Mouse (Mus musculus): ENCODE measurements around the gene Otud7a.

Otud7a gene

GRCm38 (mm10) chr7:63719183-63719944, 274.8 kb downstream of the Otud7a start:
- DNase-seq, result no peak

- no peak for DNase-seq
Measured at GRCm38 (mm10) chr7:63720682-63721081, 276.1 kb downstream of the Otud7a start.

GRCm38 (mm10) chr7:63725040-63725729, 280.6 kb downstream of the Otud7a start:
- DNase-seq, result no peak

- no peak for DNase-seq
Measured at GRCm38 (mm10) chr7:63729605-63730004, 285.1 kb downstream of the Otud7a start.

- no peak for DNase-seq
Measured at GRCm38 (mm10) chr7:63730012-63730411, 285.5 kb downstream of the Otud7a start.

GRCm38 (mm10) chr7:63737725-63738124, 293.2 kb downstream of the Otud7a start:
- DNase-seq, result peak; percentile 12

GRCm38 (mm10) chr7:63738142-63738541, 293.6 kb downstream of the Otud7a start:
- no peak for DNase-seq

- DNase-seq, result no peak
Measured at GRCm38 (mm10) chr7:63743116-63743515, 298.6 kb downstream of the Otud7a start.

- DNase-seq, result peak; percentile 57
Measured at GRCm38 (mm10) chr7:63752081-63752480, 307.5 kb downstream of the Otud7a start.

GRCm38 (mm10) chr7:63753274-63753751, 308.8 kb downstream of the Otud7a start:
- peak; percentile 40 for DNase-seq

GRCm38 (mm10) chr7:63754573-63755475, 310.3 kb downstream of the Otud7a start:
- DNase-seq, result peak; percentile 51

GRCm38 (mm10) chr7:63755476-63755948, 311.0 kb downstream of the Otud7a start:
- DNase-seq, result peak; percentile 85

GRCm38 (mm10) chr7:63757136-63757677, 312.7 kb downstream of the Otud7a start:
- no peak for DNase-seq

- peak; percentile 5 for DNase-seq
Measured at GRCm38 (mm10) chr7:63757678-63758239, 313.2 kb downstream of the Otud7a start.

- DNase-seq, result peak; percentile 10
Measured at GRCm38 (mm10) chr7:63758240-63758826, 313.8 kb downstream of the Otud7a start.

- no peak for DNase-seq
Measured at GRCm38 (mm10) chr7:63759606-63760005, 315.1 kb downstream of the Otud7a start.

GRCm38 (mm10) chr7:63762529-63762928, 318.0 kb downstream of the Otud7a start:
- DNase-seq, result no peak

GRCm38 (mm10) chr7:63768398-63769029, 324.0 kb downstream of the Otud7a start:
- no peak for DNase-seq

- no peak for DNase-seq
Measured at GRCm38 (mm10) chr7:63773268-63773667, 328.7 kb downstream of the Otud7a start.

- DNase-seq, result no peak
Measured at GRCm38 (mm10) chr7:63774291-63774690, 329.7 kb downstream of the Otud7a start.

GRCm38 (mm10) chr7:63777328-63777727, 332.8 kb downstream of the Otud7a start:
- DNase-seq, result no peak
